Mouse (Mus musculus) heart, adult 2 months (tissue): ENCODE measurements around the gene Trim17. TPM values are rescaled to one million over a fixed set of nuclear protein-coding genes. Genes with fewer than 3 reads are reported as not detected.
A peak's percentile ranks its signal among the peaks of the same experiment; 100 is the strongest.

Experiments
- DNase-seq, 2 experiments: peaks; one replicate each; pipeline ENCODE4 v3.0.0; 2021
- H3K27ac ChIP-seq: fragments of 200-600 bp; 2 replicates; pipeline ENCODE4 v1.8.1; 2022
- H3K27me3 ChIP-seq: fragments of 200-500 bp; 2 replicates; pipeline ENCODE4 v1.6.1; 2012; ENCODE audit warnings: mild to moderate bottlenecking, low read length, inconsistent platforms, mixed read lengths; ENCODE audit not compliant: control insufficient read depth, insufficient read depth
- H3K36me3 ChIP-seq: fragments of 200-500 bp; 2 replicates; pipeline ENCODE4 v1.6.1; 2012; ENCODE audit warnings: low read length, inconsistent platforms; ENCODE audit not compliant: control insufficient read depth, insufficient read depth
- H3K4me1 ChIP-seq: fragments of 200-500 bp; 2 replicates; pipeline ENCODE4 v1.6.1; 2011; ENCODE audit warnings: low read length; ENCODE audit not compliant: control insufficient read depth, insufficient read depth
- H3K4me3 ChIP-seq: fragments of 200-600 bp; 2 replicates; pipeline ENCODE4 v1.8.1; 2022
- H3K79me2 ChIP-seq: fragments of 200-500 bp; replicated peaks from 2 replicates; pipeline ENCODE4 v1.6.1; 2012; ENCODE audit warnings: mild to moderate bottlenecking, inconsistent platforms, low read length, moderate library complexity, mixed read lengths; ENCODE audit not compliant: control insufficient read depth, insufficient read depth
- H3K9ac ChIP-seq: fragments of 200-500 bp; 2 replicates; pipeline ENCODE4 v1.6.1; 2012; ENCODE audit warnings: low read depth, mild to moderate bottlenecking, control low read depth, inconsistent platforms, low read length, mixed read lengths
- CTCF ChIP-seq: fragments of 200-600 bp; IDR thresholded peaks from 2 replicates; pipeline ENCODE4 v1.8.1; 2022; ENCODE audit warnings: antibody characterized with exemption, mild to moderate bottlenecking, moderate library complexity
- EP300 ChIP-seq: fragments of 200-500 bp; IDR thresholded peaks from 2 replicates; pipeline ENCODE4 v1.6.1; 2011; ENCODE audit warnings: low read depth, low read length, control low read depth; ENCODE audit not compliant: insufficient read depth
- POLR2A ChIP-seq: fragments of 200-500 bp; IDR thresholded peaks from 2 replicates; pipeline ENCODE4 v1.6.1; 2011; ENCODE audit warnings: mild to moderate bottlenecking, low read depth, low read length, control low read depth; ENCODE audit not compliant: insufficient read depth
- WGBS: fragments of 180-500 bp; shearing (Covaris S2); methylation state at CpG from one replicate; pipeline ENCODE4 v1.1.7; 2018; 5-methylcytosine and 5-hydroxymethylcytosine counted together
- intact Hi-C: fragments of 180-260 bp; cut with DNase I; formaldehyde crosslinking; loops from one replicate; pipeline ENCODE4 v1.15.1; 2025
- long read RNA-seq: library from polyadenylated mRNA; stranded (forward); transcript quantifications from one replicate; pipeline ENCODE4 v2.0.0, GENCODE M21; 2021
- polyA plus RNA-seq: library from polyadenylated mRNA; depleted of rRNA; stranded (reverse); fragments of >200 nt; gene quantifications from 2 replicates; pipeline ENCODE4 v1.2.3, GENCODE M21; 2012; rRNA removed
- total RNA-seq, 2 experiments: library from RNA; stranded (reverse); gene quantifications; 2 replicates each; pipeline ENCODE4 v1.2.3; 2021

Trim17 gene
- under 1 TPM in 1 of 2 experiments, not detected in 1; 0.07 TPM for total RNA-seq
- polyA plus RNA-seq = 0.20 and 0.37 TPM in 2 replicates
- long read RNA-seq = 0 reads

DNA sequence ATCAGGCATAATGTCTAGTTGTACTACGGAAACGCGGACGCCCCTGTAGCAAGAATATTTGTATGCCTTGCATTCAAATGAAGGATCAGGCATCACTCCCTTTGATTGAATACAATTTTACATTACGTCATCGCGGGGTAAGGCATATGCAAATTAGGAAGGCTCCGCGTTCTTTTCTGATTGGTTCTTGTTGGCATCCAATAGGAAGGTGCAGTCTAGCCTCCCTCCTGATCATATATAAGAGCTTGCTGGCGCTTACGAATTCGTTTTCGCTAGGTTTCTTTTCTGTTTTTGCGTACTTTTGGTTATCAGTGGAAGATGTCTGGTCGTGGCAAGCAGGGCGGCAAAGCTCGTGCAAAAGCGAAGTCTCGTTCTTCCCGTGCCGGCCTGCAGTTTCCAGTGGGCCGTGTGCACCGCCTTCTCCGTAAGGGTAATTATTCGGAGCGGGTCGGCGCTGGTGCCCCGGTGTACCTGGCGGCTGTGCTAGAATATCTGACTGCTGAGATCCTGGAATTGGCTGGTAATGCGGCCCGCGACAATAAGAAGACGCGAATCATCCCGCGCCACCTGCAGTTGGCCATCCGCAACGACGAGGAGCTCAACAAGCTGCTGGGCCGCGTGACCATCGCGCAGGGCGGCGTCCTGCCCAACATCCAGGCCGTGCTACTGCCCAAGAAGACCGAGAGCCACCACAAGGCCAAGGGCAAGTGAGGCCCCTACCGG, at the start of gene Trim17, which contains the start of gene Hist3h2a:
Gene Trim17 (plus strand): TSS at position 266 of the 723 bp plus-strand sequence.
Gene Hist3h2a (plus strand): TSS at position 266 of the 723 bp plus-strand sequence.
- under 1% methylated on average over 49 of the region's 49 CpGs for WGBS
- Histone ChIP-seq H3K27ac (peak within 1 kb of the TSS; percentile 99), H3K4me1 (peaks cover 10% of the 10 kb centered on the region), H3K79me2 (no peaks in the 10 kb centered on the region), H3K4me3 (peak within 1 kb of the TSS; percentile 89), H3K9ac (peak within 1 kb of the TSS; percentile 96), H3K27me3 (no peaks in the 10 kb centered on the region), H3K36me3 (peaks cover 8% of the 10 kb centered on the region)
- TF ChIP-seq CTCF (peak; percentile 81), EP300 (peak; percentile 60; the same call in 1 of the 2 replicates), POLR2A (peak; percentile 99)
- DNase-seq = peak; percentile 86 to 89
- intact Hi-C loops = loop anchor here (1.0 to 2.0 kb wide), 2 partner anchors 24 to 26 kb away; partner anchors contain the start of gene Trim11

DNA sequence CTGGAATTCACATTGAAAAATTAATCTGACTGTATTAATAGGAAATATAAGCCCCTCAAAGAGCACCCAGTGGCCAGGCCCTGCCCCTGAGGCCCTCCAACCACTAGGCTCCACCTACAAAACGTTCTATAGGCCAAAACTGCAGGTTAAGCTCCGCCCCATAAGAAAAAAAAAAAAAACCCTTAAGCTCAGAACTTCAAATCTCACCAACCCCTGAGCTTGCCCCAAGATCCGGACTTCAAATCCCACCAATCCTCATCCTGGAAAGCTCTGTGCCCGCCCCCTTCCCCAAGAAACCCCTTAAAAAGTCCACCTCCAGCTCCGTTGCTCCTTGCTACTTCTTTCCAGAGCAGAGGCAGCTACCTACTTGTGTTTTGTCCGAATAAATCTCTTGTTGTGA, 49.6 kb upstream of the Trim17 start:
- no peak overlapping the region for H3K4me3 ChIP-seq
- H3K36me3 ChIP-seq = no peaks in the 10 kb centered on the region; the same call in 1 of the 2 replicates
- intact Hi-C loops = loop anchor here (5.0 kb wide), 1 partner anchor 58 kb away; the partner anchor contains the start of gene Gm12258
- no peaks in the 10 kb centered on the region for H3K27me3 ChIP-seq
- 54% methylated on average over 6 of the region's 6 CpGs for WGBS
- no peak overlapping the region for H3K27ac ChIP-seq
- no peak overlapping the region for H3K9ac ChIP-seq
- peaks cover 3% of the 10 kb centered on the region for H3K4me1 ChIP-seq
- peak in 1 of 2 experiments; percentile 17 for DNase-seq
- no peak for TF ChIP-seq EP300
- TF ChIP-seq CTCF = no peak
- no peak for TF ChIP-seq POLR2A
- no peaks in the 10 kb centered on the region for H3K79me2 ChIP-seq

DNA sequence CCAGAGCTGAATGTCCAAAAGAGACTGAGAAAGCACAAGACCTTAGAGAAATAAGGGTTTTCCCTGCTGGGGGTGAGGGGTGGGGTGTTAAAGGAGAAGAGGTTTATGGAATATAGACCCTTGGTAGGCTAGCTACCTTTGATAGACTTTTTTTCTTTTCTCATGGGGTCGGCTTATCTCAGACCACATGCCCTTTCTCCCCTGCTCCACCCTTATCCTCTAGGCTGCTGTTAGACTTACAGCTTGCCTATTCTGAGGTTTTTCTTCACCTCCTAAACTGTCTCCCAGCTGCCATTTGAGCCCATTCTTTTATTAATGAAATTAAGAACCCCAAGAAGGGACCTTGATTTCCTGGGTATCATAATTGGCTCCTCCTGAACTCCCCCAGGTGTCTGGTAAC, 40.7 kb upstream of the Trim17 start:
- Histone ChIP-seq H3K27ac (no peak overlapping the region), H3K4me1 (no peaks in the 10 kb centered on the region), H3K4me3 (no peak overlapping the region), H3K9ac (no peak overlapping the region), H3K36me3 (no peaks in the 10 kb centered on the region), H3K27me3 (no peaks in the 10 kb centered on the region), H3K79me2 (no peaks in the 10 kb centered on the region)
- TF ChIP-seq POLR2A = no peak
- no peak for TF ChIP-seq EP300
- no peak for TF ChIP-seq CTCF
- no peak for DNase-seq
- intact Hi-C loops = no loop called here
- 76% methylated on average over 1 of the region's 1 CpGs for WGBS

DNA sequence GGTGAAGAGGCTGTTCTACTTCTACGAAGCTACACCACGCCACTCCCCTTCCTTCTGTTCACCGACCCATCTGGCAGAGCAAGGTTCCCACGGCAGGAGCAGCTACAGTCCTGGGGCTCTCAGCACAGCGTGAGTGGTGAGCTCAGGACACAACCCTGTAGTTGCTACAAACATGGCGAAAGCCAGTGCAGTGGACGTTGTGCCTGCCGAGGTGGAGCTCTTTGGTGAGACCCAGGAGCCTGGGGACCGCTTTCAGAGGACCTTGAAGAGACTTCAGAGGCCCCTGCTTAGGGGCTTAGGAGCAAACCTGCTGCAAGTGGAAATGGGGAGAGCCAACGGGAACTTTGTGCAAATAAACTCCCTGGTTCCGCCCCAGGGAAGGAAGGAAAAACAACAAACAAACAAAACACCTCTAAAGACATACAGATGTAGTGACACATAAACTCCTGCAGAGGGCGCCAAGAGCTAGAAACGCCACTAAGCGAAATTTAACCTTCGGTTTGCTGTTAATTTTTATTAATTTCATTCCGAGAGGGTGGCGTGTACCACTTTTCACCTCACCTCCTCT, 39.9 kb upstream of the Trim17 start:
- peak overlapping the region; percentile 47 for H3K9ac ChIP-seq
- H3K4me3 ChIP-seq = peak overlapping the region; percentile 21
- H3K79me2 ChIP-seq = no peaks in the 10 kb centered on the region
- WGBS = 7% methylated on average over 17 of the region's 17 CpGs
- TF ChIP-seq CTCF = peak; percentile 95
- no peak for TF ChIP-seq POLR2A
- TF ChIP-seq EP300 = no peak
- H3K36me3 ChIP-seq = no peaks in the 10 kb centered on the region
- H3K4me1 ChIP-seq = no peaks in the 10 kb centered on the region
- peak overlapping the region; percentile 43 for H3K27ac ChIP-seq
- peak; percentile 24 to 53 for DNase-seq
- intact Hi-C loops = no loop called here
- H3K27me3 ChIP-seq = no peaks in the 10 kb centered on the region

DNA sequence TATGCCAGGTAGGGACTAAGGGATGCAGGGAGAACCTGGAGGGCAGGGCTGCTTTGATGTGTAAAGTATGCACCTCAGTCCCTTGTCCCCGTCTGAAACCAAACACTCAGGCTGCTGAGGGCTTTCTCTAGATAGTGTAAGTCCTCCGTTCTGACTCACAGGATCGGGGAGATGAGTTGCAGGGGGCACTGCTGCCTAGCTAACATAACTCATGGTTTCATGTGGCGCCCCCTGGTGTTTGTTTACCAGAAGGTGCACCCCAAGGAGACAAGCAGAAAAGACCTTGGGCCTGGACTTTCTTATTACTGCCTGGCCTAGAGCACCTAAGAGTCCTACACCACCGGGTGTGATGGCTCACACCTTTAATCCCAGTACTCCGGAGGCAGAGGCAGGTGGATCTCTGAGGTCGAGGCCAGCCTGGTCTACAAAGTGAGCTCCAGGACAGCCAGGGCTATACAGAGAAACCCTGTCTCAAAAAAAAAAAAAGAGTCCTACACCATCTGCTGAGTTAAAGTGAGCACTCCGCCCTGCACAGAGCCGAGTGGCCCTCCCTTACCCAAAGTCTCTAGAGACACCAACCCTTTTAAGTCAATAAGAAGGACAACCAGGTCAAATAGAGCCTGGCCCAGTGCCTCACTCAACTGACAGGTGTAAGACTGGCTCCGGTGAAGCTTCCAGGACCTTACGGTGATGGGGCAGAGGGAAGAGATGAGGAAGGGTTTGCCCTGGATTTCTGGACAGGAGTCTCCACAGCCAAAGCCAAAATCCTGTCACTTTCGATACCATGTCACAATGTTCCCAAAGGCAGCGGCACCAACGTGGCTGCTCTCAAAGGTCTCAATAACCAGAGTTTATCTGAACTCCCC, 37.4 kb upstream of the Trim17 start:
- Histone ChIP-seq H3K27me3 (peaks cover 3% of the 10 kb centered on the region; the same call in 1 of the 2 replicates), H3K4me1 (no peaks in the 10 kb centered on the region), H3K36me3 (no peaks in the 10 kb centered on the region), H3K4me3 (no peak overlapping the region), H3K27ac (no peak overlapping the region), H3K9ac (no peak overlapping the region), H3K79me2 (no peaks in the 10 kb centered on the region)
- no peak for DNase-seq
- intact Hi-C loops = no loop called here
- 44% methylated on average over 14 of the region's 14 CpGs for WGBS
- no peak for TF ChIP-seq POLR2A
- peak; percentile 72 for TF ChIP-seq CTCF
